Mouse (Mus musculus) limb, embryonic 11.5 days (tissue): Measurements from ENCODE around the gene Poldip3. TPM values are rescaled to one million over a fixed set of nuclear protein-coding genes. Genes with fewer than 3 reads are reported as not detected.
A peak's percentile ranks its signal among the peaks of the same experiment; 100 is the strongest.

ENCODE experiments used
- ATAC-seq: fragments of 200-750 bp; cut with Nextera tagmentation; 2 replicates; pipeline ENCODE4 v1.8.0; 2017; ENCODE audit warnings: low read depth; ENCODE audit not compliant: insufficient number of reproducible peaks, low FRiP score, low TSS enrichment
- DNase-seq: peaks from one replicate; pipeline ENCODE4 v3.0.0-alpha.2; 2015; ENCODE audit warnings: low spot score
- H3K27ac ChIP-seq: fragments of 300-500 bp; sonication (generic); replicated peaks from 2 replicates; pipeline ENCODE4 v1.5.1; 2014; ENCODE audit warnings: low read depth, mild to moderate bottlenecking, low read length
- H3K27me3 ChIP-seq: fragments of 300-500 bp; sonication (generic); 2 replicates; pipeline ENCODE4 v1.6.1; 2014; ENCODE audit warnings: mild to moderate bottlenecking, low read length, mixed read lengths; ENCODE audit not compliant: control insufficient read depth, insufficient read depth
- H3K36me3 ChIP-seq: fragments of 300-500 bp; sonication (generic); 2 replicates; pipeline ENCODE4 v1.6.1; 2014; ENCODE audit warnings: mild to moderate bottlenecking, low read length, moderate library complexity, mixed read lengths; ENCODE audit not compliant: control insufficient read depth, insufficient read depth
- H3K4me1 ChIP-seq: fragments of 300-500 bp; sonication (generic); 2 replicates; pipeline ENCODE4 v1.6.1; 2014; ENCODE audit warnings: low read length, mixed read lengths; ENCODE audit not compliant: control insufficient read depth, insufficient read depth
- H3K4me2 ChIP-seq: fragments of 300-500 bp; sonication (generic); 2 replicates; pipeline ENCODE4 v1.6.1; 2014; ENCODE audit warnings: low read depth, mild to moderate bottlenecking, moderate library complexity; ENCODE audit not compliant: severe bottlenecking
- H3K4me3 ChIP-seq: fragments of 300-500 bp; sonication (generic); 2 replicates; pipeline ENCODE4 v1.5.1; 2014; ENCODE audit warnings: low read depth, low read length
- H3K9ac ChIP-seq: fragments of 300-500 bp; sonication (generic); 2 replicates; pipeline ENCODE4 v1.6.1; 2014; ENCODE audit warnings: mild to moderate bottlenecking, low read length
- H3K9me3 ChIP-seq: fragments of 300-500 bp; sonication (generic); 2 replicates; pipeline ENCODE4 v1.6.1; 2016; ENCODE audit warnings: low read length; ENCODE audit not compliant: control insufficient read depth
- WGBS: fragments of 180-500 bp; shearing (Covaris S2); extraction: QIAGEN DNeasy Blood & Tissue Kit; methylation state at CpG from one replicate; pipeline ENCODE4 v1.1.7; 2014; 5-methylcytosine and 5-hydroxymethylcytosine counted together
- polyA plus RNA-seq: library from polyadenylated mRNA; unstranded; fragments of >200 nt; fragmentation: Nextera tagmentation; extraction: Ambion mirVana; gene quantifications from 2 replicates; pipeline ENCODE4 v1.2.1, GENCODE M21; 2014

The Poldip3 gene
- polyA plus RNA-seq, 1 experiment from 2014 or later: 176 TPM

- no peaks in the 10 kb centered on the region for H3K9me3 ChIP-seq
- no peaks in the 10 kb centered on the region for H3K27me3 ChIP-seq
- no peaks in the 10 kb centered on the region for H3K4me1 ChIP-seq
- no peak for DNase-seq
- no peak overlapping the region for H3K27ac ChIP-seq
- no peak overlapping the region for H3K4me3 ChIP-seq
- H3K9ac ChIP-seq: no peak overlapping the region
- 90% methylated on average over 4 of the region's 4 CpGs for WGBS
- no peak overlapping the region for H3K4me2 ChIP-seq
- peaks cover 19% of the 10 kb centered on the region; the same call in 1 of the 2 replicates for H3K36me3 ChIP-seq
- no peak for ATAC-seq
Observed at GRCm38 (mm10) chr15:83160561-83160960, 11.4 kb upstream of the Poldip3 start.

- Histone ChIP-seq H3K4me1 (no peaks in the 10 kb centered on the region), H3K9me3 (no peaks in the 10 kb centered on the region), H3K9ac (no peak overlapping the region), H3K4me3 (no peak overlapping the region), H3K4me2 (no peak overlapping the region), H3K27ac (no peak overlapping the region), H3K36me3 (peaks cover 19% of the 10 kb centered on the region; the same call in 1 of the 2 replicates), H3K27me3 (no peaks in the 10 kb centered on the region)
- WGBS: 98% methylated on average over 9 of the region's 9 CpGs
- ATAC-seq (no peak), DNase-seq (no peak)
Observed at GRCm38 (mm10) chr15:83159823-83160222, 10.6 kb upstream of the Poldip3 start.

DNA sequence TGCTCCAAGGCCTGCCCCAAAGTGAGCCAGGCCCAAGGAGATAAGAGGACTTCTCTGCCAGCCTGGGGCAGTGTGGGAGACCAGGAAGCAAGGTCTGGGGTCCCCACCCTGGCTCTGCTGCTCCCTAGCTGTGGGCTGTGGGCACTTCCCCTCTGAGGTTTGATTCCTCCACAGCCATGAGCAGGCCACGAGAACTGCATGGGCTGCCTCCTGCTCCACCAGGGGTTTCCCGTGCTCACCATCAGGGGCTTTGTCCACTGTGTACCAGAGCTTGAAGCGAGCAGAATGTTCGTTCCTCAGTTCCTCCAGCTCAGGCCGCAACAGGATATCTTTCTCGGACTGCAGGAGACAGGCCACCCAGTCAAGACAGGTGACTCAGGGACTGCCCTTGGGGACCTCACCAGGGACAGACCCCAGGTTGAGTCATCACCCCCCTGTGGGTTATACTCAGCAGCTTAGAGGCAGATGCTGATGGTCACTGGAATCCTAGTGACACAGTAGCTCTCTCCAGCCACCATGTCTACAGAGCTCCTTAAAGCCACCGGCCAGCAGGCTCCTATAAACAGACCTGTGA is 9.5 kb upstream of the Poldip3 start:
- H3K36me3 ChIP-seq: peaks cover 19% of the 10 kb centered on the region; the same call in 1 of the 2 replicates
- no peaks in the 10 kb centered on the region for H3K9me3 ChIP-seq
- no peaks in the 10 kb centered on the region for H3K4me1 ChIP-seq
- H3K4me3 ChIP-seq: no peak overlapping the region
- ATAC-seq: no peak
- no peak overlapping the region for H3K27ac ChIP-seq
- H3K27me3 ChIP-seq: no peaks in the 10 kb centered on the region
- WGBS: 94% methylated on average over 7 of the region's 7 CpGs
- H3K4me2 ChIP-seq: no peak overlapping the region
- no peak overlapping the region for H3K9ac ChIP-seq
- no peak for DNase-seq

- ATAC-seq: no peak
Observed at GRCm38 (mm10) chr15:83157667-83158064, 8.5 kb upstream of the Poldip3 start.

GRCm38 (mm10) chr15:83156929-83157666 is 7.9 kb upstream of the Poldip3 start:
- 78% methylated on average over 11 of the region's 11 CpGs for WGBS

More at GRCm38 (mm10) chr15:83157667-83158064, 8.5 kb upstream of the Poldip3 start:
- H3K36me3 ChIP-seq: peaks cover 17% of the 10 kb centered on the region; the same call in 1 of the 2 replicates
- no peak for DNase-seq
- H3K4me2 ChIP-seq: no peak overlapping the region
- H3K4me1 ChIP-seq: no peaks in the 10 kb centered on the region
- H3K9ac ChIP-seq: no peak overlapping the region
- H3K4me3 ChIP-seq: no peak overlapping the region
- no peak overlapping the region for H3K27ac ChIP-seq
- WGBS: 98% methylated on average over 6 of the region's 6 CpGs
- H3K27me3 ChIP-seq: no peaks in the 10 kb centered on the region
- H3K9me3 ChIP-seq: no peaks in the 10 kb centered on the region

GRCm38 (mm10) chr15:83155672-83156419 is 6.7 kb upstream of the Poldip3 start:
- H3K36me3 ChIP-seq: peaks cover 11% of the 10 kb centered on the region; the same call in 1 of the 2 replicates
- H3K27ac ChIP-seq: no peak overlapping the region
- ATAC-seq (no peak), DNase-seq (no peak)
- no peak overlapping the region; the same call in 1 of the 2 replicates for H3K9ac ChIP-seq
- H3K27me3 ChIP-seq: no peaks in the 10 kb centered on the region
- no peak overlapping the region for H3K4me2 ChIP-seq
- WGBS: 73% methylated on average over 6 of the region's 6 CpGs
- H3K4me1 ChIP-seq: no peaks in the 10 kb centered on the region
- no peaks in the 10 kb centered on the region for H3K9me3 ChIP-seq
- no peak overlapping the region for H3K4me3 ChIP-seq

More at GRCm38 (mm10) chr15:83156929-83157666, 7.9 kb upstream of the Poldip3 start:
- Histone ChIP-seq H3K4me3 (no peak overlapping the region), H3K9me3 (no peaks in the 10 kb centered on the region), H3K4me1 (no peaks in the 10 kb centered on the region), H3K36me3 (peaks cover 17% of the 10 kb centered on the region; the same call in 1 of the 2 replicates), H3K27ac (no peak overlapping the region), H3K27me3 (no peaks in the 10 kb centered on the region), H3K4me2 (no peak overlapping the region), H3K9ac (no peak overlapping the region)
- ATAC-seq: no peak
- peak; percentile 79 for DNase-seq

- peaks cover 2% of the 10 kb centered on the region; the same call in 1 of the 2 replicates for H3K36me3 ChIP-seq
- no peaks in the 10 kb centered on the region for H3K9me3 ChIP-seq
- H3K27ac ChIP-seq: no peak overlapping the region
- H3K4me1 ChIP-seq: no peaks in the 10 kb centered on the region
- H3K27me3 ChIP-seq: no peaks in the 10 kb centered on the region
- DNase-seq (no peak), ATAC-seq (no peak)
- WGBS: 94% methylated on average over 7 of the region's 7 CpGs
- H3K4me2 ChIP-seq: no peak overlapping the region
- no peak overlapping the region for H3K9ac ChIP-seq
- H3K4me3 ChIP-seq: no peak overlapping the region
Observed at GRCm38 (mm10) chr15:83154309-83154708, 5.1 kb upstream of the Poldip3 start.

- H3K27me3 ChIP-seq: no peaks in the 10 kb centered on the region
- H3K4me1 ChIP-seq: peaks cover 5% of the 10 kb centered on the region
- DNase-seq: no peak
- no peak overlapping the region for H3K9ac ChIP-seq
- H3K36me3 ChIP-seq: peaks cover 5% of the 10 kb centered on the region; the same call in 1 of the 2 replicates
- no peak overlapping the region for H3K4me3 ChIP-seq
- H3K4me2 ChIP-seq: no peak overlapping the region
- 86% methylated on average over 4 of the region's 4 CpGs for WGBS
- H3K9me3 ChIP-seq: no peaks in the 10 kb centered on the region
- no peak for ATAC-seq
- H3K27ac ChIP-seq: 0 out of 2 replicates have a peak overlapping the region, but pooled peaks have one; percentile 5
Observed at GRCm38 (mm10) chr15:83150694-83151093, 1.5 kb upstream of the Poldip3 start.
